Mouse (Mus musculus) hindbrain, embryonic 12.5 days (tissue): ENCODE data around the gene Phlpp1. TPM values are rescaled to one million over a fixed set of nuclear protein-coding genes. Genes with fewer than 3 reads are reported as not detected.

Experiments
- ATAC-seq: fragments of 200-750 bp; cut with Nextera tagmentation; 2 replicates; pipeline ENCODE4 v1.8.0; 2017; ENCODE audit warnings: moderate TSS enrichment; ENCODE audit not compliant: low FRiP score
- H3K27ac ChIP-seq: fragments of 300-500 bp; sonication (generic); 2 replicates; pipeline ENCODE4 v1.5.1; 2016; ENCODE audit warnings: mild to moderate bottlenecking
- H3K27me3 ChIP-seq: fragments of 300-500 bp; sonication (generic); 2 replicates; pipeline ENCODE4 v1.6.1; 2016; ENCODE audit warnings: mild to moderate bottlenecking
- H3K36me3 ChIP-seq: fragments of 300-500 bp; sonication (generic); 2 replicates; pipeline ENCODE4 v1.6.1; 2016; ENCODE audit warnings: mild to moderate bottlenecking
- H3K4me1 ChIP-seq: fragments of 300-500 bp; sonication (generic); 2 replicates; pipeline ENCODE4 v1.6.1; 2016
- H3K4me2 ChIP-seq: fragments of 300-500 bp; sonication (generic); replicated peaks from 2 replicates; pipeline ENCODE4 v1.6.1; 2016; ENCODE audit warnings: mild to moderate bottlenecking
- H3K4me3 ChIP-seq: fragments of 300-500 bp; sonication (generic); 2 replicates; pipeline ENCODE4 v1.5.1; 2016; ENCODE audit warnings: mild to moderate bottlenecking
- H3K9ac ChIP-seq: fragments of 300-500 bp; sonication (generic); 2 replicates; pipeline ENCODE4 v1.6.1; 2016; ENCODE audit warnings: mild to moderate bottlenecking, moderate library complexity
- H3K9me3 ChIP-seq: fragments of 300-500 bp; sonication (generic); replicated peaks from 2 replicates; pipeline ENCODE4 v1.6.1; 2016; ENCODE audit warnings: mild to moderate bottlenecking
- WGBS: fragments of 180-500 bp; shearing (Covaris S2); methylation state at CpG from one replicate; pipeline ENCODE4 v1.1.7; 2016; 5-methylcytosine and 5-hydroxymethylcytosine counted together
- polyA plus RNA-seq: library from polyadenylated mRNA; unstranded; fragments of >200 nt; fragmentation: Nextera tagmentation; extraction: Ambion mirVana; gene quantifications from 2 replicates; pipeline ENCODE4 v1.2.1, GENCODE M21; 2016

Phlpp1 gene
- polyA plus RNA-seq, 1 experiment from 2014 or later: 9.4 TPM

DNA sequence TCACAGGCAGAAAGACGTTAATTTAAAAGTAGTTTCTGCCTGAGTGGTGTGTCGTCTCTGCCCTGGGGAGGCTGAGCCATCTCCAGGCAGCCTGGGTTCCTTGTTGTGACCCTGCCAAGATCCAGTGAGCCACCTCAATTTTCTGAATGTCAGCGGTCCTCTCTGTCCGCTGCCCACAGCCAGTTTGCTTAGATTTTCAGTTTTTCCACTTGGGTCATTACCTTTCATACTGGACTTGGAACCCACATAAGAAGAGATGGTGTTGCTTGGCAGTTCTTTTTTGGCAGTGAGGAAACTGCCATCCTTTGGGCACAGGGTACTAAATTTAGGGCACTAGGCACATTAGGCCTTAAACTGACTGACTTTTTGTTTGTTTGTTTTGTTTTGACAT is 60.9 kb downstream of the Phlpp1 start:
- H3K4me1 ChIP-seq: no peaks in the 10 kb centered on the region
- WGBS: 89% methylated on average over 4 of the region's 4 CpGs
- ATAC-seq: no peak

GRCm38 (mm10) chr1:106236986-106237385 is 65.4 kb downstream of the Phlpp1 start:
- Histone ChIP-seq H3K36me3 (no peaks in the 10 kb centered on the region), H3K27ac (no peak overlapping the region), H3K9ac (no peak overlapping the region), H3K4me1 (0 out of 2 replicates have a peak, but pooled peaks cover 10% of the 10 kb centered on the region), H3K27me3 (no peaks in the 10 kb centered on the region), H3K4me2 (no peak overlapping the region), H3K9me3 (no peaks in the 10 kb centered on the region), H3K4me3 (no peak overlapping the region)
- ATAC-seq: no peak

More for the DNA sequence above, 60.9 kb downstream of the Phlpp1 start:
- Histone ChIP-seq H3K27ac (no peak overlapping the region), H3K36me3 (no peaks in the 10 kb centered on the region), H3K4me2 (no peak overlapping the region), H3K9ac (no peak overlapping the region), H3K4me3 (no peak overlapping the region), H3K9me3 (no peaks in the 10 kb centered on the region), H3K27me3 (no peaks in the 10 kb centered on the region)

GRCm38 (mm10) chr1:106240116-106240685 is 68.6 kb downstream of the Phlpp1 start:
- Histone ChIP-seq H3K9ac (no peak overlapping the region), H3K4me3 (no peak overlapping the region), H3K4me1 (peaks cover 14% of the 10 kb centered on the region; the same call in 1 of the 2 replicates), H3K27me3 (no peaks in the 10 kb centered on the region), H3K36me3 (no peaks in the 10 kb centered on the region), H3K9me3 (no peaks in the 10 kb centered on the region), H3K4me2 (no peak overlapping the region), H3K27ac (no peak overlapping the region)
- WGBS: 76% methylated on average over 7 of the region's 7 CpGs
- ATAC-seq: no peak

GRCm38 (mm10) chr1:106241059-106241458 is 69.5 kb downstream of the Phlpp1 start:
- Histone ChIP-seq H3K9me3 (no peaks in the 10 kb centered on the region), H3K4me1 (peaks cover 14% of the 10 kb centered on the region; the same call in 1 of the 2 replicates), H3K36me3 (no peaks in the 10 kb centered on the region), H3K27me3 (no peaks in the 10 kb centered on the region), H3K9ac (no peak overlapping the region), H3K4me2 (no peak overlapping the region), H3K27ac (no peak overlapping the region), H3K4me3 (no peak overlapping the region)
- no peak for ATAC-seq
- WGBS: 65% methylated on average over 1 of the region's 1 CpGs

- Histone ChIP-seq H3K36me3 (no peaks in the 10 kb centered on the region), H3K4me3 (no peak overlapping the region), H3K9ac (no peak overlapping the region), H3K4me2 (no peak overlapping the region), H3K27me3 (no peaks in the 10 kb centered on the region), H3K4me1 (peaks cover 14% of the 10 kb centered on the region; the same call in 1 of the 2 replicates), H3K9me3 (no peaks in the 10 kb centered on the region), H3K27ac (no peak overlapping the region)
- WGBS: 57% methylated on average over 2 of the region's 2 CpGs
- no peak for ATAC-seq
Measured at GRCm38 (mm10) chr1:106242129-106242528, 70.6 kb downstream of the Phlpp1 start.

DNA sequence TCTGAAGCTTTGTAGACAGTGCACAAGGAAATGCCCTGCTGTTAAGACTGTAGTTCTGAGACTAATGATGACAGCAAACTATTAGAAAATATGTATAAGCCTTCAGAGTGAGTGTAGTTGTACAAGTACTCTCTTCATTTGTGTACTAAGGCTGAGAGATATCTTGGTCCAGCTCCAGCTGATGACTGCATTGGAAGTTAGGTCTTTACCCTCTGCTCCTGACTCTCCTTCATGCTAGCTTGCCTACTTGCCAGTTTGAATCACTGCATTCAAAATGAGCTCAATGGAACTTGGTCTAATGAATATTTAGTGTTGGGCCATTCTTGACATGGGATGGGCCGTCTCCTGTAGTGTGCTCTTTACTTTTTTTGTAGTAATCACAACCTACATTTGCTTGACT is 71.8 kb downstream of the Phlpp1 start:
- no peak overlapping the region for H3K4me3 ChIP-seq
- H3K4me2 ChIP-seq: no peak overlapping the region
- H3K9me3 ChIP-seq: no peaks in the 10 kb centered on the region; the same call in 1 of the 2 replicates
- peaks cover 14% of the 10 kb centered on the region; the same call in 1 of the 2 replicates for H3K4me1 ChIP-seq
- no peaks in the 10 kb centered on the region for H3K27me3 ChIP-seq
- 72% methylated on average over 1 of the region's 1 CpGs for WGBS
- no peaks in the 10 kb centered on the region for H3K36me3 ChIP-seq
- H3K27ac ChIP-seq: no peak overlapping the region
- no peak for ATAC-seq
- no peak overlapping the region for H3K9ac ChIP-seq

DNA sequence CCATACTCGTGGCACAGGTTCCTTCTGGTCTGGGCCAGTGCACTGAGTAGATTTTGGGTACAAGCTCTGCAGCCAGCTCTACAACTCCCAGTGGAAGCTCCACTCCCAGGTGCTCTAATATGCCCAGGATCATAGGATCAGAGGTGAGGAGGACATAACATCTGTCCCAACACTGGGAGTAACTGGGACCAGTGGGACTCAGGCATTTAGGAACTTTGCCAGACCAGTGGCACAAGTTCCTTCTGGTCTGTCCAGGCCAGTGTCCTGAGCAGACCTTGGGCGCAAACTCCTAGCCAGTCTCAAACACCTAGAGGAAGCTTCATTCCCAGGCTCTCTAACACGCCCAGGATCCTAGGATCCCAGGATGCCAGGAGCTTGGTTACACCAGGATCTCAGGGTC is 72.7 kb downstream of the Phlpp1 start:
- peaks cover 14% of the 10 kb centered on the region; the same call in 1 of the 2 replicates for H3K4me1 ChIP-seq

DNA sequence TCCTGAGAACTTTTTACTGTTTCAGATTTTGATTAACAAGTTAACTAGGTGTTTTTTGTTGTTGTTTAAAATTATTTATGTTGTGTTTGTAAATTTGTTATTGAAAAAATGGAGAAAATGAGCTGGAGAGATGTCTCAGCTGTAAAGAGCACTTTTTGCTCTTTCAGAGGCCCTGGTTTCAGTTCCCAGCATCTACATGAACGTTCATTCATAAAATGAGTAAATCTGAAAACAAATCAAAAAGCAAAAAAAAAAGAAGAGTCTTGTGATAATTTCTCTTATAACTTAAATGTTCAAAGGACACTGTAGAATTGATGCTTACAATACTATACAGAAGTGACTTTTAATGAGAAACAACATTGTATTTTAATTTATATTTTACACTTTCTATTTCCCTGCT is 82.5 kb downstream of the Phlpp1 start:
- no peak overlapping the region for H3K4me3 ChIP-seq
- no peak for ATAC-seq
- 93% methylated on average over 1 of the region's 1 CpGs for WGBS

More for the DNA sequence above, 72.7 kb downstream of the Phlpp1 start:
- no peak overlapping the region for H3K4me3 ChIP-seq
- H3K9me3 ChIP-seq: no peaks in the 10 kb centered on the region; the same call in 1 of the 2 replicates
- no peak overlapping the region for H3K4me2 ChIP-seq
- no peak overlapping the region for H3K9ac ChIP-seq
- no peak overlapping the region for H3K27ac ChIP-seq
- ATAC-seq: no peak
- WGBS: 92% methylated on average over 3 of the region's 3 CpGs
- H3K36me3 ChIP-seq: no peaks in the 10 kb centered on the region
- no peaks in the 10 kb centered on the region for H3K27me3 ChIP-seq

DNA sequence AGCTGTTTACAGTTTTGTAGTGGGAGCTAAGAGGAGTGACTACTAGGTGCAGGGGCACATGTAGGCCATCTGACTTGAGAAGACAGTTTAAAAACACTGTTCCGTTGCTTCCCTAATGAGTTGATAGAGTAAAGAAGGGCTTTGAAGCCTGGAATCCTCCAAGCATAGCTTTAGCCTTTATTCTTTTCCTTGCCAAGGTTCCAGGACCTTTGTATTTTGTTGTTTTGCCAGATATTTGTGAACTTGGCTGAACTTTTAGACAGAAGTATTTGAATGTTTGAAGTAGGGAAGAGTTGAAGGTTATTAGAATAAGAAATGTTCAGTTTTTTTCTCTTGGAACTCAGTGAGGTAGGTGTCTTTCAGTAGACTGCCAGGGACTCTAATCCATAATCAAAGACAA is 85.6 kb downstream of the Phlpp1 start:
- H3K4me2 ChIP-seq: no peak overlapping the region
- H3K4me1 ChIP-seq: no peaks in the 10 kb centered on the region
- H3K27ac ChIP-seq: no peak overlapping the region
- no peak overlapping the region for H3K4me3 ChIP-seq
- 77% methylated on average over 1 of the region's 1 CpGs for WGBS
- no peak overlapping the region for H3K9ac ChIP-seq
- H3K27me3 ChIP-seq: no peaks in the 10 kb centered on the region
- no peaks in the 10 kb centered on the region for H3K9me3 ChIP-seq
- no peaks in the 10 kb centered on the region for H3K36me3 ChIP-seq
- ATAC-seq: no peak

More for the DNA sequence above, 82.5 kb downstream of the Phlpp1 start:
- Histone ChIP-seq H3K4me2 (no peak overlapping the region), H3K36me3 (no peaks in the 10 kb centered on the region), H3K4me1 (no peaks in the 10 kb centered on the region), H3K9me3 (no peaks in the 10 kb centered on the region), H3K9ac (no peak overlapping the region), H3K27me3 (no peaks in the 10 kb centered on the region), H3K27ac (no peak overlapping the region)

DNA sequence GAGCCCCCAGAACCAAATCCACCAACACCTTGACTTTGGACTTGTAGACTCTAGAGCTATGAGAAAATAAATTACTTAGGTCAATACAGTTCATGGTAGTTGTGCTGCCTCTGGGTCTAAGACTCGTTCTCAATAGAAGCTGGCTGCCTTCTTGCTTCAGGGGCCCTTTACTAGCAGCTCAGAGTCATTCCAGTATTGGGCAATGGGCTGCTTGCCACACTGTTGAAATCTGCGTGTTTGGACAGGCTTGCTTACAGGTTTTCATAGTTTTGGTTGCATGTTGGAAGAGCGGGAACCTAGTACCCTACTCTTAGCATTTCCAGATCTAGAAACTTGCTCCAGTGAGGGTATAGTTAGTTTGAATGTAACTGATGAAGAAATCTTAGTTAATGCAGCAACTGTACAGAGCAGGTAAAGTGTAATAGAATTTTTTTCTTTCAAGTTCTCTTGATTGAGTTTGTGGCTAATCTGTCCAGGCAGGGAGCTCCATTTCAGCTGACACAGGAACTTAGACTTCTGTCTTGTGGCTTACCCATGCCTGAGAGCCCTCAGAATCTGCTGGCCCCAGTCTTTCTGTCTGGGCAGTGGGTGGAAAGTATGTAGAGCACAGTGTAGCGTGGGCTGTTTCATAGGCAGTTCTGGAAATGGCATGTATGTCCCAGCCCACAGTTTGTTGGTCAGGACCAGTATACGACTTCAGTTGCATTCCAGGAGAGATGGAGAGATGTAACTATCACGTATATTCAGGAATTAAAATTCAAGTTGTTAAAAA is 96.7 kb downstream of the Phlpp1 start:
- H3K27ac ChIP-seq: no peak overlapping the region
- WGBS: 93% methylated on average over 6 of the region's 6 CpGs
- H3K9ac ChIP-seq: no peak overlapping the region
- H3K27me3 ChIP-seq: no peaks in the 10 kb centered on the region
- H3K36me3 ChIP-seq: no peaks in the 10 kb centered on the region
- no peak overlapping the region for H3K4me3 ChIP-seq
- H3K4me1 ChIP-seq: 0 out of 2 replicates have a peak, but pooled peaks cover 2% of the 10 kb centered on the region
- ATAC-seq: no peak
- no peaks in the 10 kb centered on the region for H3K9me3 ChIP-seq
- H3K4me2 ChIP-seq: no peak overlapping the region

GRCm38 (mm10) chr1:106269337-106269736 is 97.8 kb downstream of the Phlpp1 start:
- Histone ChIP-seq H3K27me3 (no peaks in the 10 kb centered on the region), H3K4me3 (no peak overlapping the region), H3K4me2 (no peak overlapping the region), H3K9me3 (no peaks in the 10 kb centered on the region), H3K9ac (no peak overlapping the region), H3K27ac (no peak overlapping the region), H3K4me1 (peaks cover 6% of the 10 kb centered on the region), H3K36me3 (no peaks in the 10 kb centered on the region)
- WGBS: 38% methylated on average over 4 of the region's 4 CpGs
- ATAC-seq: no peak

DNA sequence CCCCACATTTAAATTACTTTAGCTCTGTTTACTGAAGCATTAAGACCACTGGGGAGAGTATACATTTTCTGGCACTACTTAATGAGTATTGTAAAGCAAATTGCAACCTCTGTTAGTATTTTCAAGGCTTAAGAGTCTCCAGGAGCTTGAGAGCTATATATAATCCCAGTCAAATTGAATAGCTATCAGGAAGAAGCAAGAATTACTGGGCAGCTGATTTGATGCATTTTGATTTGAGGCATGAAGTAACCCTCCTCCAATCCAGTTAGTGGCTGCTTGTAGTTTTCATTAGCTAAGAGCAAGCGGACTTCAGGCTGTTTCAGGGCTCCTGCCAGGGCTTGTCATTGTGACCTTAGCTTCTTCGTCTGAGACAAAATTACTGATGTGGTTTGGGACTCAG is 101.4 kb downstream of the Phlpp1 start:
- Histone ChIP-seq H3K27ac (no peak overlapping the region), H3K9ac (no peak overlapping the region)

GRCm38 (mm10) chr1:106273801-106274200 is 102.2 kb downstream of the Phlpp1 start:
- Histone ChIP-seq H3K4me1 (peaks cover 24% of the 10 kb centered on the region), H3K27me3 (no peaks in the 10 kb centered on the region), H3K4me3 (no peak overlapping the region), H3K27ac (no peak overlapping the region), H3K4me2 (no peak overlapping the region), H3K36me3 (no peaks in the 10 kb centered on the region), H3K9me3 (no peaks in the 10 kb centered on the region), H3K9ac (no peak overlapping the region)
- ATAC-seq: no peak
- 93% methylated on average over 6 of the region's 6 CpGs for WGBS

More for the DNA sequence above, 101.4 kb downstream of the Phlpp1 start:
- H3K27me3 ChIP-seq: no peaks in the 10 kb centered on the region
- no peak for ATAC-seq
- H3K4me3 ChIP-seq: no peak overlapping the region
- no peak overlapping the region for H3K4me2 ChIP-seq
- no peaks in the 10 kb centered on the region for H3K36me3 ChIP-seq
- H3K9me3 ChIP-seq: no peaks in the 10 kb centered on the region
- peaks cover 16% of the 10 kb centered on the region for H3K4me1 ChIP-seq
- WGBS: 70% methylated on average over 2 of the region's 2 CpGs
